Mouse (Mus musculus) kidney, postnatal 36 days (tissue): Measurements from ENCODE around the gene 1700037C18Rik.
A peak's percentile ranks its signal among the peaks of the same experiment; 100 is the strongest.

ENCODE experiments used
- DNase-seq, 2 experiments: peaks; one replicate each; pipeline ENCODE4 v3.0.0; 2021 to 2022; ENCODE audit warnings: mixed read lengths in 2 of 2

Gene 1700037C18Rik

DNA sequence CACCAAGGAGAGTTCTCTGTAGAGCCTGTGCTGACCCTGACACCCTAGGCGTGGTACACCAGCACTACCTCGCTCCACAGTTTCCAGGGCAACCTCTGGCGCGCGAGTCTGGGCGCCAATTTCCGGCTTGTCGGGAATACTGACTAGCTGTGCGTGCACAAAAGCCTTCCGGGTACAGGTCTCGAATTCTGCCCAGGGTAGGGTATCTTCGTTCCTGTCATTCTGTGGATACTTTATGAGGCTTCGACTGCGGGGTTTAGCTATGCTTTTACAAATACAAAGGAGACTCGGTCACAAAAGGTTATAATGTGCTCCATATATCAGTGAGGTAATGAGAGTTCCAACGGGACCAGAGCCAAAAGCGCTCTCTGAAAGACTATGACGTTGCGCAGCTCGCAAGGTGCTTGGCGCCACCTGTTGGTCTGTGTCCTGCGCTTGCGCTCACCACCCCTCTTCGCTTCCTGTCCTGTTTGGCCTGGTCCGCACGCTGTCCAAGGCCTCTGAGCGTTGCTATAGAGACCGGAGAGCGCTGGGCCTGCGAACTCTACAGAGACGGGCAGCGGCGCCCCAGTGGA is at the start of gene 1700037C18Rik, which contains the start of gene Cluap1:
Gene 1700037C18Rik, minus strand, starts transcription at position 153 of the 575 bp plus-strand sequence.
Gene Cluap1, plus strand, starts transcription at position 265 of the 575 bp plus-strand sequence.
- peak; percentile 96 to 97 for DNase-seq

DNA sequence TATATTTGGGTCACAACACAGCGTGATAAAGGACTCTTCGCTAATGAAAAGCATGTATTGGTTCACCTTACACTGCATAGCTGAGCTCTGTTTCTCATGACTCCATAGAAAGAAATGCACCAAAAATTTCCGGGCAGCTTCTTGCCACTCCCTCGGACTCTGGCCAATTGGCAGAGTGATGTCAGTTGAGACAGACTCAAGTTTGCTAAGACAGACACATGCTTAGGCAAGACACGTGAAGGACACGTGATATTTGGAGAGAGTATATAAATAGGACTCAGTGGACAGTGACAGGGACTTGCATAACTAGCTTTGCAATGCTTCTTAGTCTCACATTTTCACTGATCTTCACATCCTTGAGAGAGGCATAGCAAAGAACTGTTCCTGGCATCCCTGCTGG is 47.9 kb upstream of the 1700037C18Rik start:
- peak in 1 of 2 experiments; percentile 21 for DNase-seq

DNA sequence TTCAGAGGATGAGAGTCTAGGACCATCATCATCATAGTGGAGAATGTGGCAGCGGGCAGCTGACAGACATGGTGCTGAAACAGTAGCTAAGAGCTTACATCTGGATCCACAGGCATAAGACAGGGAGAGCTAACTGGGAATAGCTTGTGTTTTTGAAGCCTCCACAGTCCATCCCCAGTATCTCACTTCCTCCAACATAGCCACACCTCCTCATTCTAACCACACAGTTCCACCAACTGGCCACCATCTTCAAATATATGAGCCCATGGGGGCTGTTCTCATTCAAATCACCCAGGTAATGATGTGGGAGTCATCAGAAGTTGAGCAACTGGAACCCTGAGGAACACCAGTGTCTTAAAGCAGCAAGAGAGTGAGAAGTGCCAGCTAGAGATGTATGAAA is 42.7 kb upstream of the 1700037C18Rik start:
- no peak for DNase-seq

DNA sequence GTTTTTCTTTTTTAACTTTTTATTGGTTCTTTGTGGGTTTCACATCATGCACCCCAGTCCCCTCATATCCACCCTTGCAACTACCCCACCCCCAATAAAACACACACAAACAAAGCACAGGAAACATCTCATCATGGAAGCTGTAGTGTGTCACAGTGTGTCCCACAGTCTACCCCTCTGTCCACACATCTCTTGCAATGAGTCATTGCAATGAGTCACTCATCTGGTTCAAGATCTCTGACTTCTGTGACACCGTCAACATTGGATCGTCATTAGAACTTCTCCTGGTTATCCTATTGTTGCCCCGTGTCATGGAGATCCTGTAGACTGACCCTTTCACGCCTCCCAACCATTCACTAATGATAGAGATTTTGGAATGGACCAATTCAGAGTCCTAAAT is 26.2 kb upstream of the 1700037C18Rik start:
- DNase-seq: no peak

DNA sequence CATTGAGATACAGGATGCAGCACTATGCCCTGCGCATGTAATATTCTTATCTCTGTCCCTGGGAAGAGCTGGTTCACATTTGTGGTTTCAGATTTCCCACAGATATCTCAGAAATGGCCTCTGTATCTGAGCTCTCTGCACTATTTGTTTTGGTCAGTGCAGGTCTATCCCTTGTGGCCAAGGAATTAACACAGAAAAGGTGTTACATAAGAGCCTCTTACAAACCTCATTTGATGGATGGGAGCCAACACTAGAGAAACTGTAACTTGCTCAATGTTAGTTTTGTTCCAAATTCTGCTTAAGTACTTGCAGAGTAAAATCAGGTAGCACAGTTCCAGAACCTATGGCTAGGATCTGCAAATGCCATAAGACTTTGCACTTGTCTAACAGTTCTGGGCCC is 25.6 kb upstream of the 1700037C18Rik start:
- peak; percentile 14 to 73 for DNase-seq

DNA sequence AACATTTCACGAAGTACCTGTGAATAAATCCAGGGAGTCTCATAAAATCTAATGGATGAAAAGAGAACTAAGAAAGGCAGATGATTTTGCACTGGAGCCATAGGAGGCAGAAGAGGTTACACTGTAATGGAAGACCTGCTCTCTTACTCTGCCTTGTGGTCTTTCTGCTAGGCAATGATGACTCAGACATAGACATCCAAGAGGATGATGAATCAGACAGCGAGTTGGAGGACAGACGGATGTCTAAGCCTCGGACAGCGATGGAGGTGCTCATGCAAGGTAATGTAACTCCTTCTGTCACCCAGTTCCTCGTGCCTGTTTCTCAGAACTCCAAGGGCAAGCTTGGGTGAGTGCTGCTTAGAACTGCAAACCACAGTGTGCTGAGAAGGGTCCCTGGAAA is 25.0 kb upstream of the 1700037C18Rik start:
- DNase-seq: no peak

DNA sequence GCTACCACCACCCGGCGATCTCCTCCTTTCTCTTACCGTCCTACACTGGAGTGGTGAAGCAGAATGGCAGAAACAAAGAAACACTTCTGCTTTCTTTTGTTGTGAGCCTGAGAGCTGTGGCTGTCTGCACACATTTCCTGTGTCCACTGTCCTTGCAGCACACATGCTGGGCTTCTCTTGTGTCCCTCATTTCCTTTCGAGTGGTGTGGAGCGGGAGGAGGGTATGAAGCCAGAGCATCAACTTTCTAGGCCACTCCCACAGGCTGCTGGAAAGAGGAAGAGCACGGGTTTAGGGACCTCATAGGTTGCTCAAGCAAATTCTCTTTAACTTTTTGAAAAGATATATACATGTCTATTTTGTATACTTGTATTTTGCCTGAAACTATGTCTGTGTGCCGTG is 20.7 kb upstream of the 1700037C18Rik start:
- DNase-seq: peak in 1 of 2 experiments; percentile 7

DNA sequence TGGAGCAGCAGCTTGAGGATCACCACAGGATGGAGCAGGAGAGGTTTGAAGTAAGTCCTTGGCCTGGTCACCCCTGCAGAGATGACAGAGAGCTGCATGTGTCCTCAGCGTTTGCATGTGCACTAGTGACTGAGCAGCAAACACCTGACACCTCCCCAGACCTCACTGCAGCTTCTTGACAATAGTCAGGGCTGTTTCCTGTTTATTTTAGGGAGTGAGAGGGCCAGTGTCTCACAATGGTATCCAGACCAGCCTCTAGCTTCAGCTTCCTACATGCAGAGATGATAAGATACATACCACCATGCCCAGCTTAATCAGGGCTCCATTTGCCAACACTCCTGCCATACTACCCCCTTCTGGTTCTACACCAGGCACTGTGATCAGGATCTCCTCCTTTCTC is 20.1 kb upstream of the 1700037C18Rik start:
- DNase-seq: no peak

DNA sequence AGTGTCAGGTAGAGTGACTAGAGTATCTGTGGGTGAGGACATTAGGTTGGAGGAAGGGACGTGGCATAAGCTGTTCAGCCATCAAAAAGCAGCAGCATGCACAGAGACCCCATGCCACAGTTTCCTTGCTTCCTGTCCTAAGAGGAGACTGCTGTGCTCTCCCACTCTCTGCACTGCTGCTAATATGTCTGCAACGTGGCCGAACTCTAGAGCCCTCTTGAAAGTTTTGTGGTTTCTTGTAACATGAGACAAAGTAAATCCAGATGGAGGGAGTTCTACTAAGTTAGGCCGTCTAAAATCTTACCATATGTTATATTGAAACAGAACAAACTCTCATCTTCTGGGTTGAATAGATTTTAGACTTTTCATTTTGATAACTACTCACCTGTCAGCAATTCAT is 15.5 kb upstream of the 1700037C18Rik start:
- no peak for DNase-seq

DNA sequence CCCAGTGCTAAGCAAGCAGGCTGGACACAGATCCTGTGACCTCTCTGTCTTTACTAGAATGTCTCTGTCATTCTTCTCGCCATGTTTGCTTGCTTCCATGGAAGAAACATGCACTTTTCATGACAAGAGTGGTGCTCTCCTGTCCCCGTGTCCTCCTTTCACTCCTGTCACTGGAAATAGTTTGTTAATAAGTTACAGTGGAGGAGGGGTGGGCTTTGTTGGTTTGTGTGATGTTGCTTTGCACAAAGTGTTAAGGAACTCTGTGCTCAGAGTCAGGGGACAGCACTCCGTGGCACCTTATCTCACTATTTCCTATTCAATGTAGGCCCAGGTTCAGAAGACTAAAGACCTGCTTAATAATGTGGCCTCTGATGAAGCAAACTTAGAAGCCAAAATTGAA is 15.0 kb upstream of the 1700037C18Rik start:
- DNase-seq: no peak

DNA sequence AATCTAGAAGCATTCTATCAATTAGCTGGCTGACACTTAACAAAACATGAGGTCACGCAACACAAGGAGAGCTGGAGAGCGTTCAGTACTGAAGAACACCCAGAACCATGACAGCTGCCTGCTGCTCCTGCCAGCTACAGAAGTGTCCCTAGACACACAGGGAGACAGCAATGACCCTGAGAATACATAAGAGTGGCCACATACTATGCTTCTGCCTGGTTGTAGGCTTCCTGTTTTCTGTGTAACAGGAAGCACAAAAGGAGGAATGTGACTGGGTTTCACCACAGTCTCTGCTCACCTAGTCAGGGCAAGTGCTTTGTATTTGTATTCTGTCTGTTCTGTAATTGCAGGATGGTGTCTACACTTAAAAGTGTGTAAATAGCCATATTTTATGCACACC is 12.3 kb upstream of the 1700037C18Rik start:
- no peak for DNase-seq

DNA sequence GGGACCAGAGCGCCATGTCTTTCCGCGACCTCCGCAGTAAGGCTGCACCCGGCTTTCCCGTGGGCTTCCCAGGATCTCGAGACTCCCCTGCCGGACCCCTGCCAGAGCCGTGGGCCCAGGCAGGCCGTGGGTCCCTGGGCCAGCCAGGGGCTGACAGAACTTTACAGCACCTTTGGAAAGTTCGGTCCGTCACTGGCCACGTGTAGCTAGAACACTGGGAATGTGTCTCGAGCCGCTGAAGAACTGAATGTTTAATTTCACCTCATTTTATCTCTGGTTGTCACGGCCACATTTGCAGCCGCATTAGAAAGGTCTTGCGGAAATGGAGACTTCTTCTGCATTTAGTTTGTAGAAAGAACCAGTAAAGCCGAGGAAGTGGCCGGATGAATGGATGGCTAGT is 629 bp upstream of the 1700037C18Rik start:
- DNase-seq: no peak

DNA sequence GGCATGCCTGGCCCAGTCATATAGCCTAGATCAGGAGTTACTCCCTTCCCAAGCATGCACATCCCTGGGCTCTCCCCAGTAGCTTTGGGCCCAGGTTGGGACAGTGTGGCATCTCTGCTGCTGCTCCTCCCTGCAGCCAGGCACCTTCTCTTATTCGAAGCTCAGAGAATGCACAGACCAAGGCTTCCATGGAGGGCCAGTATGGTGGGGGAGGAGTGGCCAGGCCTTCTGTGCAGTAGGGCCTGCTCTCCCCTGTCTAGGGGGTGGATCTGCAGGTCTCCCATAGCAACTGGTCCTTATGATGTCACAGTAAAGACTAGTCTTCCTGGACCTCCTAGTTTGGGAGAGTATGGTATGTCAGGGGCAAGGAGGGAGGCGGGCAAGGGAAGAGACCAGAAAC is 1.0 kb downstream of the 1700037C18Rik start:
- no peak for DNase-seq

DNA sequence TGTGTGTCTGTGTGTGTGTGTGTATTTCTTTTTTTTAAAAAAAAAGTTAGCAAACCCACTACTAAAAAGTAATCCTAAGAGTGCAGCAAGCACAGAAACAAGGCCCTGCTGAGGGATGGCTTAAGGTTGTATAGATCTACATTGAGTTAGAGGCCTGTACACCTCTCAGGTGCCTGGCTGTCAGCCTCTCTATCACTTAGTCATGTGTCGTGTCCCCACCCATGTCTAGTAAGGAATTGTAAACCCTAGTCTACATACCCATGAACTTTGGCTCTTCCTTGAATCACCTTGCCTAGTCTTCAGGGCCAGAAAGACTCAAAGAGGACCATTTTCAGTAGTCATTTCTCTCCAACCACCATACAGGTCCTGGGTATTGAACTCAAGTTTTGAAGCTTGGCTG is 11.9 kb downstream of the 1700037C18Rik start:
- no peak for DNase-seq

DNA sequence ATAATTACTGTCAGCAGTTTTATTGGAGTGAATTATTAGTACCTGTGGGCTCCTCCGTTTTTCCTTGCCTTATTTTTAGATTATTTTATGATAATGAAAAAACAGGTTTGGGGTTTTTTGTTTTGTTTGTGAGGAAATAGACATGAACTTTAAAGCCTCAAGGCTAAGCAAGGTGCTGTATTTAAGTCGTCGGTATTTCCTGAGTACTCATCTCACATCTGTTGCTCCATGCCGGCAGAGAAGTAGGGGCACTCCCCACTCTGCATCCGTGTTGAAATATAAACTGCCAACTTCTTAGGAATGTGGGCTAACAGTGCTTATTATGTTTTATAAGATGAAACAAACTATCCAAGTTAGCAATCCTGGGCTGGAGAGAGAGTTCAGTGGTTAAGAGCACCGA is 12.4 kb downstream of the 1700037C18Rik start:
- no peak for DNase-seq

DNA sequence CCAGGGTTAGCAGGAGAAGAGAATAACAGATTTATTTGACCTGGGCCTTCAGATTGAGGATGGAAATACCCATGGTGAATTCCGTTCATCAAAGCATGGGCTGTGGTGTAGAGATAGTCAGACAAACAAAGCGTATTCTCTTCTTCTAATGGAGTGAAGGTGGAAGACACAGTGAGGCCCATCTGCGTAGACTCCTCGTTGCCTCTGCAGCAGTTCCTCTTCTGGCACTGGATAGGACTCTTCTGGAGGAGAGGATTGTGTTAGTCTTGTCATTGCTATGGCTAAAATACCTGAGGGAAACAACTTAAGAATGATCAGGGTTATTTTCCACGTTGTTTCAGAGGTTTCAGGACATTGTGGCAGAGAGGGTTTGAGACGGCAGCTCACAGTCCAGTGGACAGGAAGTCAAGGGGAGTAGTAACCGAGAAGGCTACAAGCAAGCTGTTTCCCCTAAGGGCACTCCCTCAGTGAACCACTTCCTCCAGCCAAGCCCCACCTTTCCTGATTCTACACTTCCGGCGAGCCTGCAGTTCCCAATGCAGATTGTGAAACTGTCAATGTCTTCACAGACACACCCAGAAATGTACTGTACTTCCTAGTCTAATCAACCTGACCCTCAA is 13.2 kb downstream of the 1700037C18Rik start:
- peak; percentile 43 to 53 for DNase-seq

DNA sequence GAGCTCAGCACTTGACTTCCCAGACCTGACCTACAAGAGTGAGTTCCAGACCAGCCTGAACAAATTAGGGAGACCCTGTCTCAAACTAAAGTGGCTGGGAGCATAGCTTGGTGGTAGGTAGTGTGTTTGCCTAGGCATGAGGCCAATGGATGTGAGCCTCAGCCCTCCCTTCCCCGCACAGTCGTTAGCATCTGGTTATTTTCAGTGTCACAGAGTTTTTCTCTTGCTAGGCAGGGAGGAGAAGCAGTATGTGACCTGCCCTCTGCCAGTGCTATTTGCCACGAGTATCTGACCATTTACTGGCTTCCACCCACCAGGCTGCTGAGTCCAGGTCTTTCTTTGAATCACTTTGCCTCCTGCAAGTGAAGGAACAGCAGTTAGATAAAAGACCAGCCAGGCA is 14.8 kb downstream of the 1700037C18Rik start:
- no peak for DNase-seq

DNA sequence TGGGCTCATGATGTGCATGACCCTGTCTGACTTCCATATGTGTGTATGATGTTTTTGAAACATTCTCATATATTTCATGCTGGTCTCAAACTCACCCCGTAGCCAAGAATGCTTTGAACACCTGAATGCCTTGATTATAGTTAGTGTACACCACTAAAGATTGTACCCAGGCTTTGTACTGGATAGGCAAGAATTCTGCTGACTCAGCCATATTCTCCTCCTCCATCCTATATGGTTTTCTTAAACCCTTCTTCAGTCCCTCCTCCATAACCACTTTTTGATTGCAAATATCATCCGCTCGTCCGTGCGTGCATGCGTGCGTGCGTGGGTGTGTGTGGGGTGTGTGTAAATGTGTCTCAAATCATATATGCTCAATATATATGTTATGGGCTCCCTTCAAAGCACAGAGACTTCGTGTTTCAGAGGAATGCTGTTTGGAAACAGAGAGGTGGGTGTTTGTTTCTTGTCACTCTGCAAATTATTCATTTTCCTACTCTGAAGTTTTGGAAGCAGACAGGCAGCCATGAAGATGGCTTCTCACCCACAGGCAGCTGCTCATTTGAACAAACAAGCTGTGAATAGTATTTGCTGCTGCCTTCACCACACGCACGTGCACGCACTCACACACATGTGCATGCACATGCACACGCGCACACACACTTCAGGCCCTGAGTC is 16.7 kb downstream of the 1700037C18Rik start:
- no peak for DNase-seq

DNA sequence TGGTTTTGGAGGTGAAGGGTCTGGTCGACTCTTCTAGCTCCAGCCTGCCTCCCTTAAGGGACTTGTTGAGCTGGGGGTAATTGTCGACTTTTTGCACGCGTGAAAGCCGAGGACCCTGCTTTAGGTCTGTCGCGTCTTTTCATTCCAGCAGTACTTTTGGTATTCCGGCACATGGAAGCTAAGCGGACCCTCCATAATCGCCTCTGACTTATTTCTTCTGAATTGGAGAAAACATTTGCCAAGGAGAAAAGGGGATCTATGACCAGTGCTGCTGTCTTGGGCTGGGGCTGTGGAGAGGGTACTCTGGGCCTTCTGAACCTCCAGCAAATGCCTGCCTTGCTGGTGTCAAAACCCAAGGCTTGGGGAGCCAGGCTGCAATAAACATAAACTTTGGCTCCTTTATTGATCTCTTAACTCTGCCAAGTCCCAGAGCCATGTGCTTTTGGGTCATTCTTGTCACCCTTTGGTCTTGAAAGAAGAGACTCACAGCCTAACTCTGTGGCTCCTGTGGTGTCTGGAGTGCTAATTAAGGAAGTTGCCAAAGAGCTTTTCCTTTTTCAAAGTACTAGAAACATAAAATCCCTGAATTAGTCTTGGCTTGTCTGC is 23.3 kb downstream of the 1700037C18Rik start:
- peak in 1 of 2 experiments; percentile 22 for DNase-seq

DNA sequence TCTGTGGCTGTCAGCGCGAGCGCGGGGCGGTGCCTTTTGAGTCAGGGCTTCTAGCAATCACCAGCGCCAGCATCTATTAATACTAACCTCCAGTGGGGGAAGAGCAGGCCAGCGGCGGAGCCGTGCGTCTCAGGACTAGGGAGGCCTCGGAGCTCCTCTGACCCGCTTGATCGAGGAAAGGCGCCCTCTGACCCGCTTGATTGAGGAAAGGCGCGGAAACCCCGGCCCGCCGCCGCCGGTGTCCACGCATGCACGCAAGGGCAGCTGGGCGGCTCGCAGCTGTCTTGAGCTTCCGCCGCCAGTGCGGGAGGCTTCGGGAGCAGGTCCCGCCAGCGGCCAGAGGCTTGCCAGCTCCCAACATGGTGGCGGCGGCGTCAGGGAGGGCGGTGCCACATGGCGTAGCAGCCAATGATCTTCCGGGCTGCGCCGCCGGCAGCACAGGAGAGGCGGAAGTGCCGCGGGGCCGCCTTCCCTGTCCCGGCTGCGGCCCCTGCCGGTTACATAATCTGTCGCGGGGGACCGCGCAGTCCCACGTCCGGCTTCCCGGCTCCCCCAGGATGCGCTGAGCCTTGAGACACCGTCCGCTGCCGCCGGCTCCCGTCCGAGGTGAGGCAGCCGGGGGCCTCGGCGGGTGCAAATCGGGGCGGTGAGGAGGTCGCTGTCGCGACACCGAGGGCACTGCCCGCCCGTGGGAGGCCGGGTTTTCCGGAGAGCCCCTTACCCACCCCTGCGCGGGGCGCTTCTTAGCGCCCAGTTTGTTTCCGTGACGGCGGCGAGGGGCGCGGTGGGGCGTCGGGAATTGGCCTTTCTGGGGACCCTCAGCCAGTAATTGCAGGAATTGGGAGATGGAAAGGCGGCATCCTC is 24.1 kb downstream of the 1700037C18Rik start, which contains the start of the genes Zfp597 and Gm20695:
Gene Zfp597, minus strand, starts transcription at position 361 of the 864 bp plus-strand sequence.
Gene Gm20695, plus strand, starts transcription at position 448 of the 864 bp plus-strand sequence.
- DNase-seq: peak; percentile 95 to 97

DNA sequence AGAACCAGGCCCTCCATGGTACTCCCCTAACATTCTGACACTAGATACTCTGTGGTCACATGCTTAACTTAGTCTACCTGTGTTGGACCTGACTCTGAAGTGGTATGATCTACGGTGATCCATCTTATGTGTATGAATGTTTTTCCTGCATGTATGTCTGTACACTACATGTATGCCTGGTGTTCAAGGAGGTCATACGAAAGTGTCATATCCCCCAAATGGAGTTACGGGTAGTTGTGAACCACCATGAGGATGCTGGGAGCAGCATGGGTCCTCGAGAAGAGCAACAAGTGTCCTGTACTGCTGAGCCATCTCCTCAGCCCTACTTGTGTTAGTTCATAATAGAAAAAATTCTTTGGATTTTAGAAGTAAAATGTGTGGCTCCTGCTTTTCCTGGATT is 32.1 kb downstream of the 1700037C18Rik start:
- no peak for DNase-seq

DNA sequence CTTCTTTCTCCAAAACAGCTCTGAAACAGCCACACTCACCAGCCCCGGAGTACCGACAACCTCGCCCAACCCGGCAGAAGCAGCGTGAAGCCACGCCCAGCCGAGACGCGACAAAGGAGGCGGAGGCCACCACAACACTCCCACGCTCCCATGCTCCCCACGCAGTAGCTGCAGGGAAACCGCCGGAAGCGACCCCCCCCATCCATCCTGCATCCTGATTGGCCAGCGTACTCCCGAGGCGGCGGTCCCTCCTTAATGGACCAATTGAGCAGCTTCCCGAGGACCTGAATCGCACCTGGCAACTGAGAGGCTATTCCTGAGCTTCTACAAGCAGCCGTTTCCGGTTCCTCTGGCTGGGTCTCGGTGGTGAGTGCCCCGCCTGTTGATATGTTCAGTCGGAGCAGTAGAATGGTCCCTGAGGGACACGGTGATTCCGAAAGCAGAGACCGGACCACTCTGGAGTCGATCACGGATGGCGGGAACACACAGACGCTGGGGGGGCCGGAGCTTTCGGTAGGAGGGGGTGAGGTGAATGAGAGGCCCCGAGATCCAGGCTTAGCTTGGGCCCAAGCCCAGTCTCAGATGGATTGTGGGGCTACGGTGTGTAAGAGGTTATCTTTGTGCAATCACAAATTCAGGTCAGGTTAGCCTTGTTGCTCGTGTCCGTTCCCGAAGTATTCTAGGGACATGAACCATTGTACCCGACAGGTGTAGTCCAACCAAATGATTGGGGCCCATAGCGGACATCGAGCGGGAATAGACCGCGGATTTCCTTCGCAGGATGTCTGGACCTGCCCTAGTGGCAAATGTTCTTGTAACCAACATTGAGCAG is 36.1 kb downstream of the 1700037C18Rik start, which contains the start of gene Naa60:
Gene Naa60, plus strand, starts transcription at position 160 of the 832 bp plus-strand sequence.
- peak; percentile 96 to 97 for DNase-seq
